9 mouse cellular contexts compared by ENCODE assay signal in the genomic region with DNA sequence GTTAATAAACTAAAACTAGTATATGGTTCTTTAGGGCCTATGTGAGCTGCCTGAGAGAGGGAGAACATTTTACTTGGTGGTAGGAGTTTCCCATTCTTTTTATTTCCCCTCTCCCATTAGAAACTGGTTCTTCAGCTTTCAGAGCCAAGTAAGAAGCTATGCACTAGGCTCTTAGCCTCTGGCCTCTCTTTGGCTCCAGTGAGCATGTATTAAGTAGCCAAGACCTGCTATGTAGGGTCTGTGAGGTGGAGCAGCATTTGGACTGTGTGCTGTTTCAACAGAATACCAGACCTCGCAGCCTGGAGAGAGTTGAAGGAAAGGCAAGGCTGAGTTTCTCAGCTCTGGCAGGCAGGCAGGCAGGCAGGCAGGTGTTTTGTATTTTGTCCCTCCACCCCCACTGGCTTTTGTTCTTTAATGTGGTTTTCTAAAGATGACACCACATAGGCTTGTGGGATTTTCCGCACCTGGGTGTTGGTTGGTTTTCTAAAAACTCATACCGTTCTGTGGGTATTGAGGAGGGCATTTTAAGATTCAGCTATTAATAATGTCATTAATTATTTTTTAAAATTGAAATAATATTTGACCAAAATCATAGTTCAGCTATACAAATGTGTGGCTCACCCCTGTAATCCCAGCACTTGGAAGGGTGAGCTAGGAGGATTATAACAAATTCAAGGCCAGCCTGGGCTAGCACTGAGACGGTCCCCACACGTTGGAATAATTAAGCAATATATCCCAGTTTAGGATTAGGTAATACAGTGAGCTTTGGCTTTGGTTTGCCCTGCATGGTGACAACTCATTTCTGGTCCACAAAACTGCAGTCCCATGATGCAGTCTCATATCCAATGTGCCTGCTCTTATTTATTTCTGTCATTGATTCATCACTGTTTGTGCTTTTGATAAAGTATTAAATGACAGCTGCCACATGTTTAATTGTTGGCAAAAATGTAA.
DNase-seq lines count a peak whose midpoint lies in the region; ATAC-seq and TF ChIP-seq lines count a peak whose summit lies in the region.
"Had no signal": no experiment of that assay in that cellular context is flagged by ENCODE, and none has a peak within 500 bp of the region (broad histone marks: within the 10 kb centered on the region; RNA-seq: fewer than 3 reads in every experiment).

No protein-coding gene starts in this region.

- H3K4me2 ChIP-seq in lung, embryonic 15.5 days: 0 out of 2 replicates have a peak overlapping the region, but pooled peaks have one; percentile 14
- no peak overlapping the region for H3K4me2 ChIP-seq in lung, embryonic 16.5 days (ENCODE audit: low read depth, low read length)
- no peak overlapping the region for H3K4me2 ChIP-seq in hindbrain, embryonic 13.5 days
- H3K4me2 ChIP-seq: embryonic facial prominence, embryonic 13.5 days; midbrain, embryonic 13.5 days had no signal

- TF ChIP-seq POLR2A in cerebellum, adult 2 months (IDR thresholded peaks at IDR 0.05; ENCODE audit: borderline replicate concordance, insufficient read depth, low read length): no peak

- no peaks in the 10 kb centered on the region for H3K9me3 ChIP-seq in lung, embryonic 15.5 days
- H3K9me3 ChIP-seq in lung, embryonic 16.5 days (ENCODE audit: control insufficient read depth, low read length): no peaks in the 10 kb centered on the region
- no peaks in the 10 kb centered on the region for H3K9me3 ChIP-seq in hindbrain, embryonic 13.5 days
- H3K9me3 ChIP-seq: embryonic facial prominence, embryonic 13.5 days; midbrain, embryonic 13.5 days had no signal

- no peaks in the 10 kb centered on the region for H3K36me3 ChIP-seq in lung, embryonic 15.5 days
- no peaks in the 10 kb centered on the region; the same call in 1 of the 2 replicates for H3K36me3 ChIP-seq in lung, embryonic 16.5 days (ENCODE audit: control insufficient read depth, insufficient read depth, low read length)
- H3K36me3 ChIP-seq in hindbrain, embryonic 13.5 days: no peaks in the 10 kb centered on the region
- H3K36me3 ChIP-seq: midbrain, embryonic 13.5 days had no signal

- no peaks in the 10 kb centered on the region for H3K27me3 ChIP-seq in lung, embryonic 15.5 days
- no peaks in the 10 kb centered on the region for H3K27me3 ChIP-seq in lung, embryonic 16.5 days (ENCODE audit: control insufficient read depth, insufficient read depth, low read depth, low read length)
- H3K27me3 ChIP-seq in hindbrain, embryonic 13.5 days: no peaks in the 10 kb centered on the region
- H3K27me3 ChIP-seq in cerebellum, adult 2 months (ENCODE audit: control insufficient read depth, insufficient read depth, low read length): no peaks in the 10 kb centered on the region
- H3K27me3 ChIP-seq: embryonic facial prominence, embryonic 13.5 days; midbrain, embryonic 13.5 days had no signal

- H3K27ac ChIP-seq in lung, embryonic 15.5 days: peak overlapping the region; percentile 90
- peak overlapping the region; percentile 96 for H3K27ac ChIP-seq in lung, embryonic 16.5 days (ENCODE audit: low read length)
- H3K27ac ChIP-seq in hindbrain, embryonic 13.5 days: no peak overlapping the region
- H3K27ac ChIP-seq in cerebellum, adult 2 months (ENCODE audit: insufficient read depth, low read length): no peak overlapping the region
- H3K27ac ChIP-seq: midbrain, embryonic 13.5 days had no signal

- no peak overlapping the region for H3K9ac ChIP-seq in lung, embryonic 15.5 days
- no peak overlapping the region for H3K9ac ChIP-seq in lung, embryonic 16.5 days (ENCODE audit: low read length)
- H3K9ac ChIP-seq in hindbrain, embryonic 13.5 days: no peak overlapping the region
- H3K9ac ChIP-seq: embryonic facial prominence, embryonic 13.5 days; midbrain, embryonic 13.5 days had no signal

- DNase-seq in lung, postnatal 4 days: no peak
- peak; percentile 36 for DNase-seq in thymus, postnatal 4 days
- DNase-seq in cerebellum, adult 2 months: no peak

- peaks cover 50% of the 10 kb centered on the region for H3K4me1 ChIP-seq in lung, embryonic 15.5 days
- peaks cover 35% of the 10 kb centered on the region for H3K4me1 ChIP-seq in lung, embryonic 16.5 days (replicated peaks; ENCODE audit: control insufficient read depth, insufficient read depth, low read length)
- peaks cover 57% of the 10 kb centered on the region for H3K4me1 ChIP-seq in hindbrain, embryonic 13.5 days (replicated peaks)
- H3K4me1 ChIP-seq in cerebellum, adult 2 months (ENCODE audit: control insufficient read depth, insufficient read depth, low read length): peaks cover 16% of the 10 kb centered on the region

- ATAC-seq in lung, embryonic 15.5 days (ENCODE audit: borderline replicate concordance, extremely low read depth, low FRiP score, low TSS enrichment): peak; percentile 83
- peak; percentile 59 for ATAC-seq in granulocyte monocyte progenitor cell, adult 5-6 weeks (replicated peaks; ENCODE audit: poor library complexity, severe bottlenecking)
- peak; percentile 92 for ATAC-seq in lung, embryonic 16.5 days (ENCODE audit: low read depth)
- ATAC-seq in hindbrain, embryonic 13.5 days (ENCODE audit: low FRiP score): no peak
- ATAC-seq: midbrain, embryonic 13.5 days had no signal

- TF ChIP-seq CTCF in cerebellum, adult 2 months (IDR thresholded peaks at IDR 0.05; ENCODE audit: borderline replicate concordance, insufficient read depth, low read depth, low read length): no peak

- WGBS in lung, embryonic 15.5 days: 74% methylated on average over 5 of the region's 5 CpGs
- 71% methylated on average over 5 of the region's 5 CpGs for WGBS in lung, embryonic 16.5 days
- WGBS in hindbrain, embryonic 13.5 days: 88% methylated on average over 5 of the region's 5 CpGs
- WGBS in cerebellum, adult 2 months: 72% methylated on average over 5 of the region's 5 CpGs

- no peak overlapping the region for H3K4me3 ChIP-seq in lung, embryonic 15.5 days
- H3K4me3 ChIP-seq in lung, embryonic 16.5 days (ENCODE audit: low read length): no peak overlapping the region
- H3K4me3 ChIP-seq in hindbrain, embryonic 13.5 days: no peak overlapping the region
- no peak overlapping the region for H3K4me3 ChIP-seq in cerebellum, adult 2 months (replicated peaks; ENCODE audit: insufficient read depth, low read depth, low read length)
- H3K4me3 ChIP-seq: embryonic facial prominence, embryonic 13.5 days; midbrain, embryonic 13.5 days had no signal

Comparison
In these comparisons a context has a peak if more than half of its experiments do, and no peak if none do; other contexts are left out.
1. H3K27ac ChIP-seq: peak in lung, embryonic 15.5 days (single experiment) and lung, embryonic 16.5 days (single experiment); none in hindbrain, embryonic 13.5 days (single experiment) and cerebellum, adult 2 months (single experiment).